Mouse (Mus musculus) ES-E14 (cell line): ENCODE measurements around the gene Ncf1.

Source experiments
- CHD2 ChIP-seq: IDR thresholded peaks from 2 replicates; pipeline ENCODE4 v1.6.1; 2014; ENCODE audit warnings: mild to moderate bottlenecking, low read depth, low read length, inconsistent platforms
- HCFC1 ChIP-seq: IDR thresholded peaks from 2 replicates; pipeline ENCODE4 v1.6.1; 2012; ENCODE audit warnings: low read length, inconsistent platforms, borderline replicate concordance; ENCODE audit not compliant: insufficient read depth
- ZNF384 ChIP-seq: IDR thresholded peaks from 2 replicates; pipeline ENCODE4 v1.6.1; 2012; ENCODE audit warnings: low read depth, low read length, inconsistent platforms

GRCm38 (mm10) chr5:134170167-134170566 is 59.3 kb downstream of the Ncf1 start:
- TF ChIP-seq ZNF384 = no peak
- TF ChIP-seq HCFC1 = no peak
- TF ChIP-seq CHD2 = no peak
